Mouse (Mus musculus): Measurements from ENCODE around the gene Zfp648. TPM values are rescaled to one million over a fixed set of nuclear protein-coding genes. Genes with fewer than 3 reads are reported as not detected.

Zfp648 gene
- polyA plus RNA-seq, 1 experiment from 2014 or later = 0.83 TPM

DNA sequence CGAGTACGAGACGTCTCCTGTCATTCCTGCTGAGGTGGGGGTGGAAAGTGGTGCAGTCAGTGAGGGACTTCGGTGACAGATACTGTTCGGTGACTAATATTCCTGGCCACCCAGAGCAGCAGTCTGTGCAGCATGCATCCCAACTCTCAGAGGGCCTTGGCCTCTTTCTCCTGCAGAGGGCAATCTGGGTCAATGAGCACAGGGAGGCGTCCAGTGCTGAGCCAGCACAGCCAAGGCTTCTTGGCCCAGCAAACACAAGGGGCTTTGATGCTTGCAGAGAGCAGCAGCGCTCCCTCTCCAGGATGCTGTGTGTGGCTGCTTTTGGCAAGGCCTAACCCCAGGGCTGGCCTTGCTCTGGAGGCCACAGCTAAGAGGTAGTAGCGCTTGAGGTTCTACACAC is 1.6 kb downstream of the Zfp648 start:
- Histone ChIP-seq H3K9me3 (ENCODE audit: control insufficient read depth, low read length) (no peaks in the 10 kb centered on the region), H3K9ac (replicated peaks; ENCODE audit: low read depth, low read length) (no peak overlapping the region), H3K27me3 (ENCODE audit: control insufficient read depth, insufficient read depth, low read length) (peaks cover 27% of the 10 kb centered on the region), H3K4me3 (ENCODE audit: low read depth, low read length) (no peak overlapping the region), H3K36me3 (ENCODE audit: control insufficient read depth, insufficient read depth, low read length) (no peaks in the 10 kb centered on the region), H3K4me2 (ENCODE audit: low read depth, low read length) (no peak overlapping the region), H3K4me1 (ENCODE audit: control insufficient read depth, insufficient read depth, low read length) (no peaks in the 10 kb centered on the region; the same call in 1 of the 2 replicates), H3K27ac (ENCODE audit: low read depth, low read length) (no peak overlapping the region)
- 69% methylated on average over 8 of the region's 8 CpGs for WGBS
- ATAC-seq (ENCODE audit: low read depth) = peak; percentile 26; the same call in 1 of the 2 replicates

DNA sequence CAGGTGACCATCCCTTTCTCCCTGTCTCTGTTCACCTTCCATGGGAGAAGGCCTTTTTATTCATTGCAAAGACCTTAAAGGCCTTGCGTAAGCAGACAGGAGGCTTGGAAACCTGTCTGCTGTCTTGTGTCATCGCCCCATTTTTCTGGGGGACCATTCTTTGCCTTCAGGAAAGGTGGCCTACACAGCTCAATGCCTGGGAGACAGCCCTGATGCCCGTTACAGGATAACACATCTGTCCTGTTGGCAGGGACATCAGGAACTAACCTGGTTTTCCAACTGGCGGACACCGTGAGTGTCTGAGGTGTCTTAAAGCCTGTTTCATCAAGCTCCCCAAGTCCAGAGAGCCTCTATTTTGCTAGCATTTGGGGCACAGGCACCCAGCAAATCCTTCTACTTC is 2.4 kb downstream of the Zfp648 start:
- Histone ChIP-seq H3K9me3 (ENCODE audit: control insufficient read depth, low read length) (no peaks in the 10 kb centered on the region), H3K27ac (ENCODE audit: low read depth, low read length) (no peak overlapping the region), H3K4me3 (ENCODE audit: low read depth, low read length) (no peak overlapping the region), H3K36me3 (ENCODE audit: control insufficient read depth, insufficient read depth, low read length) (no peaks in the 10 kb centered on the region), H3K9ac (replicated peaks; ENCODE audit: low read depth, low read length) (no peak overlapping the region), H3K4me2 (ENCODE audit: low read depth, low read length) (no peak overlapping the region), H3K4me1 (ENCODE audit: control insufficient read depth, insufficient read depth, low read length) (no peaks in the 10 kb centered on the region; the same call in 1 of the 2 replicates), H3K27me3 (ENCODE audit: control insufficient read depth, insufficient read depth, low read length) (peaks cover 27% of the 10 kb centered on the region)
- ATAC-seq (ENCODE audit: low read depth) = no peak
- 90% methylated on average over 5 of the region's 5 CpGs for WGBS

GRCm38 (mm10) chr1:154204652-154205573 is 3.9 kb downstream of the Zfp648 start:
- 10% methylated on average over 66 of the region's 66 CpGs for WGBS

GRCm38 (mm10) chr1:154219991-154220390 is 19.0 kb downstream of the Zfp648 start:
- ATAC-seq (ENCODE audit: low read depth) = no peak
- Histone ChIP-seq H3K27me3 (ENCODE audit: control insufficient read depth, insufficient read depth, low read length) (no peaks in the 10 kb centered on the region), H3K9ac (replicated peaks; ENCODE audit: low read depth, low read length) (no peak overlapping the region), H3K4me2 (ENCODE audit: low read depth, low read length) (no peak overlapping the region), H3K4me1 (ENCODE audit: control insufficient read depth, insufficient read depth, low read length) (no peaks in the 10 kb centered on the region), H3K27ac (ENCODE audit: low read depth, low read length) (no peak overlapping the region), H3K36me3 (ENCODE audit: control insufficient read depth, insufficient read depth, low read length) (no peaks in the 10 kb centered on the region), H3K4me3 (ENCODE audit: low read depth, low read length) (no peak overlapping the region), H3K9me3 (ENCODE audit: control insufficient read depth, low read length) (no peaks in the 10 kb centered on the region)
- WGBS = 92% methylated on average over 2 of the region's 2 CpGs

More at GRCm38 (mm10) chr1:154204652-154205573, 3.9 kb downstream of the Zfp648 start:
- peak overlapping the region; percentile 44; the same call in 1 of the 2 replicates for H3K9ac ChIP-seq (replicated peaks; ENCODE audit: low read depth, low read length)
- H3K36me3 ChIP-seq (ENCODE audit: control insufficient read depth, insufficient read depth, low read length) = no peaks in the 10 kb centered on the region
- no peak overlapping the region for H3K27ac ChIP-seq (ENCODE audit: low read depth, low read length)
- H3K27me3 ChIP-seq (ENCODE audit: control insufficient read depth, insufficient read depth, low read length) = peaks cover 27% of the 10 kb centered on the region
- no peaks in the 10 kb centered on the region; the same call in 1 of the 2 replicates for H3K4me1 ChIP-seq (ENCODE audit: control insufficient read depth, insufficient read depth, low read length)
- H3K4me2 ChIP-seq (ENCODE audit: low read depth, low read length) = peak overlapping the region; percentile 57
- H3K4me3 ChIP-seq (ENCODE audit: low read depth, low read length) = peak overlapping the region; percentile 29
- H3K9me3 ChIP-seq (ENCODE audit: control insufficient read depth, low read length) = no peaks in the 10 kb centered on the region
- peak; percentile 64 for ATAC-seq (ENCODE audit: low read depth)

GRCm38 (mm10) chr1:154220566-154220965 is 19.6 kb downstream of the Zfp648 start:
- H3K4me2 ChIP-seq (ENCODE audit: low read depth, low read length) = no peak overlapping the region
- H3K27ac ChIP-seq (ENCODE audit: low read depth, low read length) = no peak overlapping the region
- no peaks in the 10 kb centered on the region for H3K9me3 ChIP-seq (ENCODE audit: control insufficient read depth, low read length)
- H3K9ac ChIP-seq (replicated peaks; ENCODE audit: low read depth, low read length) = no peak overlapping the region
- H3K4me1 ChIP-seq (ENCODE audit: control insufficient read depth, insufficient read depth, low read length) = no peaks in the 10 kb centered on the region
- ATAC-seq (ENCODE audit: low read depth) = no peak
- WGBS = 94% methylated on average over 3 of the region's 3 CpGs
- no peaks in the 10 kb centered on the region for H3K27me3 ChIP-seq (ENCODE audit: control insufficient read depth, insufficient read depth, low read length)
- H3K4me3 ChIP-seq (ENCODE audit: low read depth, low read length) = no peak overlapping the region
- H3K36me3 ChIP-seq (ENCODE audit: control insufficient read depth, insufficient read depth, low read length) = no peaks in the 10 kb centered on the region

- ATAC-seq (ENCODE audit: low read depth) = peak; percentile 78; the same call in 1 of the 2 replicates
- no peaks in the 10 kb centered on the region for H3K9me3 ChIP-seq (ENCODE audit: control insufficient read depth, low read length)
- H3K4me2 ChIP-seq (ENCODE audit: low read depth, low read length) = no peak overlapping the region
- no peak overlapping the region for H3K4me3 ChIP-seq (ENCODE audit: low read depth, low read length)
- WGBS = 17% methylated on average over 1 of the region's 1 CpGs
- no peak overlapping the region for H3K9ac ChIP-seq (replicated peaks; ENCODE audit: low read depth, low read length)
- H3K4me1 ChIP-seq (ENCODE audit: control insufficient read depth, insufficient read depth, low read length) = no peaks in the 10 kb centered on the region
- H3K36me3 ChIP-seq (ENCODE audit: control insufficient read depth, insufficient read depth, low read length) = no peaks in the 10 kb centered on the region
- H3K27me3 ChIP-seq (ENCODE audit: control insufficient read depth, insufficient read depth, low read length) = no peaks in the 10 kb centered on the region
- no peak overlapping the region for H3K27ac ChIP-seq (ENCODE audit: low read depth, low read length)
Observed at GRCm38 (mm10) chr1:154223807-154224207, 22.8 kb downstream of the Zfp648 start.

GRCm38 (mm10) chr1:154232594-154232993 is 31.6 kb downstream of the Zfp648 start:
- H3K9ac ChIP-seq (replicated peaks; ENCODE audit: low read depth, low read length) = no peak overlapping the region
- H3K36me3 ChIP-seq (ENCODE audit: control insufficient read depth, insufficient read depth, low read length) = no peaks in the 10 kb centered on the region
- no peak overlapping the region for H3K4me3 ChIP-seq (ENCODE audit: low read depth, low read length)
- H3K27ac ChIP-seq (ENCODE audit: low read depth, low read length) = no peak overlapping the region
- no peak for ATAC-seq (ENCODE audit: low read depth)
- no peak overlapping the region for H3K4me2 ChIP-seq (ENCODE audit: low read depth, low read length)
- no peaks in the 10 kb centered on the region for H3K4me1 ChIP-seq (ENCODE audit: control insufficient read depth, insufficient read depth, low read length)
- H3K27me3 ChIP-seq (ENCODE audit: control insufficient read depth, insufficient read depth, low read length) = no peaks in the 10 kb centered on the region
- 84% methylated on average over 4 of the region's 4 CpGs for WGBS
- H3K9me3 ChIP-seq (ENCODE audit: control insufficient read depth, low read length) = no peaks in the 10 kb centered on the region

DNA sequence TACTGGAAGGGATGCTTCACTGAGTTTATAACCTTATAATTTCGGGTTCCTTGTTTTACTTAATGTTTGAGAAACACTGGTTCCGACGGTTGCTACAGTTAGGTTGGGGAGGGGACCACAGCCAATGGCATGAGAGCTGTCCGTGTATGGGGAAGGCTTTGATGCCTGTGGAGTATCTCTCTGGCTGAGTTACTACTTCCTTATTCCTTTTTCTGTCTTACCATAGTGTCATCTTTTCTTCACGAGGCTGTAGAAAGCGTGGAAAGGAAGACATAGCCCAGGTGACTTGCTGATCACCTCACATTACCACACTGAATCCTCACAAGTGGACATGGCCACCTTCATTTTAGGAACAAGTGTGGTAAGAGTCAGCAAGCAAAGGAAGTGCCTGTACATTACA is 32.0 kb downstream of the Zfp648 start:
- ATAC-seq (ENCODE audit: low read depth) = no peak

GRCm38 (mm10) chr1:154234814-154235213 is 33.8 kb downstream of the Zfp648 start:
- no peak overlapping the region for H3K4me3 ChIP-seq (ENCODE audit: low read depth, low read length)
- no peaks in the 10 kb centered on the region for H3K9me3 ChIP-seq (ENCODE audit: control insufficient read depth, low read length)
- H3K9ac ChIP-seq (replicated peaks; ENCODE audit: low read depth, low read length) = no peak overlapping the region
- no peaks in the 10 kb centered on the region for H3K36me3 ChIP-seq (ENCODE audit: control insufficient read depth, insufficient read depth, low read length)
- H3K27ac ChIP-seq (ENCODE audit: low read depth, low read length) = no peak overlapping the region
- no peaks in the 10 kb centered on the region for H3K4me1 ChIP-seq (ENCODE audit: control insufficient read depth, insufficient read depth, low read length)
- no peak for ATAC-seq (ENCODE audit: low read depth)
- 91% methylated on average over 9 of the region's 9 CpGs for WGBS
- H3K4me2 ChIP-seq (ENCODE audit: low read depth, low read length) = no peak overlapping the region
- no peaks in the 10 kb centered on the region for H3K27me3 ChIP-seq (ENCODE audit: control insufficient read depth, insufficient read depth, low read length)

More for the DNA sequence above, 32.0 kb downstream of the Zfp648 start:
- no peak overlapping the region for H3K4me2 ChIP-seq (ENCODE audit: low read depth, low read length)
- H3K4me1 ChIP-seq (ENCODE audit: control insufficient read depth, insufficient read depth, low read length) = no peaks in the 10 kb centered on the region
- H3K27me3 ChIP-seq (ENCODE audit: control insufficient read depth, insufficient read depth, low read length) = no peaks in the 10 kb centered on the region
- no peaks in the 10 kb centered on the region for H3K36me3 ChIP-seq (ENCODE audit: control insufficient read depth, insufficient read depth, low read length)
- no peak overlapping the region for H3K4me3 ChIP-seq (ENCODE audit: low read depth, low read length)
- no peak overlapping the region for H3K27ac ChIP-seq (ENCODE audit: low read depth, low read length)
- WGBS = 77% methylated on average over 6 of the region's 6 CpGs
- H3K9me3 ChIP-seq (ENCODE audit: control insufficient read depth, low read length) = no peaks in the 10 kb centered on the region
- no peak overlapping the region for H3K9ac ChIP-seq (replicated peaks; ENCODE audit: low read depth, low read length)

Measured in neural tube, embryonic 14.5 days (tissue).